Mouse (Mus musculus): Measurements from ENCODE around the gene Trpm5.

DNA sequence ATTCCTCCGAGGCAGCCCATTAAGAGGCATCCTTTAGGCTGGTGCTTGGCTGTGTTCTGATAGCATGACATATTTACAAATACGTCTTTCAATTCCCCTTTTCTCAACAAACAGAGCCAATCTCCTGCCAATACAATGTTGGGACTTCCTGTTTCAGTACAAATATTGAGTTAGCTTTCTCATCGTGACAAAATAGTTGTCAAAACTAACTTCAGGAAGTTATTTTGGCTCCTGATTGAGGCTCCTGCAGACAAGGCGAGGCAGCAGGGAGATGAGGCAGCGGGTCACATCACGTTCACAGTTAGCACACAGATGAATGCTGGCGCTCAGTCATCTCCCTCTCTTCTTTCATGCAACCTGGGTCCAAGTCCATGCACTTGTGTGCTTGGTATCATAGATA lies 48.1 kb downstream of the Trpm5 start:
- no peak for TF ChIP-seq CTCF (IDR thresholded peaks at IDR 0.05; ENCODE audit: low read depth, low read length)
- no peak for TF ChIP-seq POLR2A (IDR thresholded peaks at IDR 0.05; ENCODE audit: borderline replicate concordance, low read depth, low read length)

Data from bone marrow macrophage, adult 2 months (primary cell).